Mouse (Mus musculus) brain, adult 10 weeks (tissue): ENCODE data around the gene Lysmd2. TPM values are rescaled to one million over a fixed set of nuclear protein-coding genes. Genes with fewer than 3 reads are reported as not detected.

ENCODE experiments used
- polyA plus RNA-seq: library from polyadenylated mRNA; stranded (reverse); fragments of 350-450 nt; fragmentation: Illumina TruSeq; extraction: RNeasy Lipid Tissue Mini Kit (QIAGEN cat#74804); gene quantifications from one replicate; pipeline ENCODE4 v1.2.3, GENCODE M21; 2015; ENCODE audit warnings: low read depth, low replicate concordance

Lysmd2 gene
- 95.9 TPM for polyA plus RNA-seq

GRCm38 (mm10) chr9:75625556-75626307 lies at the start of gene Lysmd2:
Gene Lysmd2 (plus strand): TSS chr9:75625741.

GRCm38 (mm10) chr9:75610571-75611493 lies 14.7 kb upstream of the Lysmd2 start, which contains the start of gene Tmod2:
Gene Tmod2 (minus strand): TSS chr9:75611325.

GRCm38 (mm10) chr9:75683426-75684191 lies 58.1 kb downstream of the Lysmd2 start, which contains the start of gene Scg3:
Gene Scg3 (minus strand): TSS chr9:75684056.

Other genes starting within 250 kb of the Lysmd2 start
- 53.6 TPM for gene Mapk6, start 215.7 kb upstream of the Lysmd2 start, polyA plus RNA-seq
- gene Leo1, start 184.2 kb upstream of the Lysmd2 start, polyA plus RNA-seq, result 26.7 TPM
- 50.6 TPM for gene Tmod3, start 66.1 kb upstream of the Lysmd2 start, polyA plus RNA-seq
- 149 TPM for gene Tmod2, start 14.4 kb upstream of the Lysmd2 start, polyA plus RNA-seq
- gene Scg3, start 58.3 kb downstream of the Lysmd2 start, polyA plus RNA-seq, result 279 TPM
- 1.00 TPM for gene Bmp5, start 149.6 kb downstream of the Lysmd2 start, polyA plus RNA-seq